Mouse (Mus musculus): ENCODE data around the gene Slc25a51.

The Slc25a51 gene

GRCm38 (mm10) chr4:45408427-45409132 is at the start of gene Slc25a51:
TSS of gene Slc25a51 (minus strand) at chr4:45408766.
- DNase-seq (ENCODE audit: low read depth, low spot score): peak; percentile 89

DNA sequence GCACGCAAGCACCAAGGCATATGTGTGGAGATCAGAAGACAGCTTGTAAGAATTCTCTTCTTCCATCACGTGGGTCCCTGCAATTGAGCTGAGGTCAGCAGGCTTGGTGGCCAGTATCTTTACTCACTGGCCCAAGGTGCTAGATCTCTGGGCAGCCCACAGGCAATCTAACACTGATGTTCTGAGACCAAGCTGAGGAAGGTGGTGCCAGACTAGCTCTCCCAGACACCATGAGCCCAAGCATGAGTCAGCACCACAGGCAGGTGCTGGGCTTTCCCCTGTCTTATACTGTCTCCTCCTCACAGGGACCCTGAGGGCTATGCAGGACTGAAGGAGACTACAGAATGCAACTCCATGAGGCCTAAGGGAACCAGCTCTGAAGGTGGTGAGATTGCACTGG is 49.0 kb upstream of the Slc25a51 start:
- no peak for DNase-seq (ENCODE audit: low read depth, low spot score)

DNA sequence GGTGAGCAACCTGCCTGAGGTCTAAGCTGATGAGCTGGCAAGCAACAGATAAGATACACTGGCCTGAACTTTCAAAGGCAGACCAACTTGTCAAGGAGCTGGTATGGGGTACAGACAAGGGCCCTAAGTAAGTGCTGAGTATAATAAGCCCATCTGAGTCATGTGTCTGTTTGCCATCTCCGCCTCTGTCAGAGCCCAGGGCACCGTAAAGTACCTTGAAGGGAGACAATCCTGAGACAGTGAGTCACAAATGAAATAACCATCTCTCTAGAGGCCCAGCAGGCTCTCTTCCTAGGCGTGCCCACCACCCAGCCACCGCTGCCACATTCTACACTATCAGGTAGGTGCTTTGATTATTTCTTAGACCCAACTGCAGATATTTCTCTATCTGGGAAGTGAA is 46.4 kb upstream of the Slc25a51 start:
- DNase-seq (ENCODE audit: low read depth, low spot score): no peak

DNA sequence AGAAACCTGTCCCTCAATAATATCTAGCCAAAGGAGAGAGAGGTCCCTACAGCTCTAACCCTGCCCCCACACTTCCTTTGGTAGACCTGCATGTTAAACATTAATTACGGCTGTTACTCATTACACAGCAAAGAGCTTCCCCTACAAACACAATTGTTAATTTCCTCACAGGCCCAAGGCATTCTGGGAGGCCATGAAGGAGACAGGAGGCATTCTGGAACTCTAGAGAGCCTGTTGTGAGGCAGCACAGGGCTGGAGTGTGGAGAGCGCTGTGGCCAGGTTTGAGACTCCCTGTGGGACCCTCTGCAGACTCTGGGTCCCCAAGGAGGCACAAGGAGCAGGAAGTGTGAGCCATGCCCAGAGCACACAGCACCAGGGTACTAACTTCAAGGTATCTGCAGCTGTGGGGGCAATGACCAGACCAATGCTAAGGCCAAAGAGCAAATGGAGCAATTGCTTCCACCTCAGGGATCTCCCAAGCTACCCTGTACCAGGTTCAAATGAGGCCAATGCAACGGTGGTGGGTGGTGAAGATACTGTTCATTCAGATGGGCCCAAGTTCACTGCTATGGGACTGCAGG is 44.8 kb upstream of the Slc25a51 start:
- DNase-seq (ENCODE audit: low read depth, low spot score): no peak

- no peak for DNase-seq (ENCODE audit: low read depth, low spot score)
Measured at GRCm38 (mm10) chr4:45452569-45453111, 44.1 kb upstream of the Slc25a51 start.

DNA sequence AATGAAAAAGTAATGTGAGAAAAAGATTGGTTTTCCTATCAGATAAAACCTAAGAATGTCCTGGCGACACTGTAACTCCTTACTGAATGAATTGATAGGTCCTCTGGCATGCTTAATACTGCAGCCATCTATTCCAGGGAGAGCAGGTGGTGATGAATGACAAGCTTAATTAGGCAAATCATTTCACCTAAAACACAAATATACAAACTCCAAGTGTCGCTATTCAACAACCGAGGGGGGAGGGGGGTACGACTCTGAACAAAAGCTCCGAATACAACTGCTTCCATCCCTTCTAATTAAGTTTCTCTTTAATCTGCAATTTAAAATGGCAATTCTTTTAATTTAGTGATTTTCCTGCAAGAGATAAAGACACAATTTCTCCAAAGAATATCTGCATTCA is 40.4 kb upstream of the Slc25a51 start:
- DNase-seq (ENCODE audit: low read depth, low spot score): no peak

GRCm38 (mm10) chr4:45448481-45448880 is 39.9 kb upstream of the Slc25a51 start:
- DNase-seq (ENCODE audit: low read depth, low spot score): no peak

DNA sequence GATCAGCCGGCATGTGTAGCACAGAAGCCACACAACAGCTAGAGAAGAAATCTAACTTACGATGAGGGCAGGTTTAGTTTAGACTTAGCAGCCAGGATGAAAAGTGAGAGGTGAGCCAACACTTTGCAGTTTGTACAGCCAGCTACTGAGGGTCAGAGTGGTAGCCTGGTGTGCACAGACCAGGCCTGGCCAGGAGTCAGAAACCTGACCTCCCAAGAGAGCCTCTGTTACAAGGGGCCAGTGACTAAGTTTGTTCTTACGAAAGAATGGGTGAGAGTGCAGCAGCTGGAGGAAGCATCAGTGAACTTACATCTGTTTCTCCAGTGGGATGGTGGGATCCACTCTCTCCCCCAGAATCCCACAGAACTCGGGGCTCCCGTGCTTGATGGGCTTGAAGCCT is 38.6 kb upstream of the Slc25a51 start:
- no peak for DNase-seq (ENCODE audit: low read depth, low spot score)

DNA sequence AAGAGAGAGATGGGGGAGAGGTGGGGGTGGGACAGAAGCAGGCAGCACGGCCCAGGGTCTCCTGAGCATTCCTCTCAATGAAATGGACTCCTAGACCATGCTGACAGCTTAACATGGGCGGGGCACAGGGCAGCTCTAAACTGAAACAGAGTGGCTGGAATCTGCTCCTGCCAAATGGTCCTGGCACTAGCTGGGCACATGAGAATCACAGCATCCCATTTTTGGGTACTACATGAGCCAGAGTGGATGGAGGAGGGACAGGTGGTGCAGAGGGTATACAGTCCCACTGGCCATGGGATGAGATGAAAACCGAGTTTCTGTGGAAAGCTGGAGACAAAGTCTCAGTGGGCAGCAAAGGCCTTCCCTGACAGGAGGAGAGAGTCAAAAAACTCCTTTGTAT is 36.7 kb upstream of the Slc25a51 start:
- DNase-seq (ENCODE audit: low read depth, low spot score): no peak

DNA sequence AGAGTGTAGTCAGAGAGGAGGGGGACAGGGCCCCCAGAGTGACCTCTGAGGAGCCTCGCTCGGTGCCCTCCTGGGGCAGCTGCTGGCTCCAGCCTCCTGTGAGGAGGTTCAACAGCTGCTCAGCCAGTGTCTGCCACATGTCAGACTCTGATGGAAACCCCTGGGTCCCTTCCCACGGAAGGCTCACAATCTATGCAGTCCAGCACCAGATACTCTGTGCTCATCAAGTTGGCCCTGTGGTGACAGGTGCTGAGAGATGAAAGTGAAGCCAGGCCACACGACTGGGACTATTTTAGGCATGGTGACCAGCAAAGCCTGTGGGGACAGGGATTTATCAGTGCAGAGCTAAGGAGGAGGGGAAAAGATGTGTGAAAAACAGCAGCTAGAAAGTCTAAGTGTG is 36.2 kb upstream of the Slc25a51 start:
- no peak for DNase-seq (ENCODE audit: low read depth, low spot score)

DNA sequence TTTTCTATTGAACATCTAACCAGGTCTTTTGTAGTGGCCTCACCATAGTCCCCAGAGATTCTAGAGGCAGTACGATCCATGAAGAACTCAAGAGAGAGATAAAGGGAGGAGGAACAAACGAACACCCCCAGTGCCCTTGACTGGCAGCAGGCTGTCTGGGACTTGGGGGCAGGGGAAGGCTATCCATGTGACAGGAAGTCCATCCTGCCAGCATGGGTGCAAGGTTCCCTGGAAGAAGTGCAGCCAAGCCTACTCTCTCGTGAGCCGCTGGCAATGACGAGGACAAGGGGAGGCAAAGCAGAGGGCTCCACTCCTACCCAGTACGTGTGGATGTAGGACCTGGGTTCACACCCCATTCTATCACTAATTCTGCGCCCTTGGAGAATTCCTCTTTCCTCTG is 35.1 kb upstream of the Slc25a51 start:
- no peak for DNase-seq (ENCODE audit: low read depth, low spot score)

DNA sequence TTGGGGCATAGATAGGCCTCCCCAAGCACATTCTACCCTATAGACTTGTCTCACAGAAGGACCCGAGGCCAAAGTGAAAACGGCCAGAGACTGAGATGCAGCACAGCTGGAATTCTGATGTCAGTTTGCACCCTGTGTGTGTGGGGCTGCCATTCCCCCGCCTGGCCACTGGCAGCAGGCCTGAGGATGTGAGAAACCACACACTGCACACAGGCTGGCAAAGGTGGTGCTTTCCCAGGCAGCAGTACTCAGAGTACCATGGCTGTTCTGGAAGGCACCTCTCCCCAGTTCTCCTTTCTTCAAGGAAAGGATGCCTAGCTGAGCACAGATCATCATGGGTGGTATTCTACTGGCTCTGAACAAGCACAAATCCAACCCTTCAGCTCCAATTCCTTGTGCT is 33.7 kb upstream of the Slc25a51 start:
- DNase-seq (ENCODE audit: low read depth, low spot score): no peak

- no peak for DNase-seq (ENCODE audit: low read depth, low spot score)
Measured at GRCm38 (mm10) chr4:45441778-45442177, 33.2 kb upstream of the Slc25a51 start.

GRCm38 (mm10) chr4:45439281-45439680 is 30.7 kb upstream of the Slc25a51 start:
- DNase-seq (ENCODE audit: low read depth, low spot score): no peak

- DNase-seq (ENCODE audit: low read depth, low spot score): no peak
Measured at GRCm38 (mm10) chr4:45437010-45437409, 28.4 kb upstream of the Slc25a51 start.

DNA sequence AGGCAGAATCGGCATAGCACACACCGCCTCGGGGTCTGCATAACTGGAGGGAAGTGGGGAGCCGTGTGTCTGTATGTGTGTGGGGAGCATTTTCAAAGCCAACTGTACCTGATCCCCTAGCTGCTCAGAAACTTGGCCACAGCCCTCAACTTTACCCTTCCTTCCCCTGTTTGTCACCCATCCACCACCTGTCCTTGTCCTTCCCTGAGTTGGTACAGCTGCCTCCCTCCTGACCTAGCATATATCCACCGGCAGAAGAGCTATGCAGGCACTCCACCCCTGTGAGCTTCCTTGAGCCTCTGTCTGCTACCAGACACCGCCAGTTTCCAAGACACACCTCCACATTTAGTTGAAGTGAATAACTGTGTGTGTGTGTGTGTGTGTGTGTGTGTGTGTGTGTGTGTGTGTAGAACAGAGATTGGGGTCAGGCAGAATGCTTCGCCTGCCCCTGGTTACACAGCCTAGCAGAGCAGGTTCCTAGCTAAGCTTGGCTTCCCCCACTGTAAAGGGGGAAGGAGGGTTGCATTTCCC is 27.9 kb upstream of the Slc25a51 start:
- DNase-seq (ENCODE audit: low read depth, low spot score): no peak

GRCm38 (mm10) chr4:45435899-45436298 is 27.3 kb upstream of the Slc25a51 start:
- no peak for DNase-seq (ENCODE audit: low read depth, low spot score)

GRCm38 (mm10) chr4:45434681-45435080 is 26.1 kb upstream of the Slc25a51 start:
- no peak for DNase-seq (ENCODE audit: low read depth, low spot score)

- no peak for DNase-seq (ENCODE audit: low read depth, low spot score)
Measured at GRCm38 (mm10) chr4:45434071-45434470, 25.5 kb upstream of the Slc25a51 start.

- no peak for DNase-seq (ENCODE audit: low read depth, low spot score)
Measured at GRCm38 (mm10) chr4:45431806-45432205, 23.2 kb upstream of the Slc25a51 start.

DNA sequence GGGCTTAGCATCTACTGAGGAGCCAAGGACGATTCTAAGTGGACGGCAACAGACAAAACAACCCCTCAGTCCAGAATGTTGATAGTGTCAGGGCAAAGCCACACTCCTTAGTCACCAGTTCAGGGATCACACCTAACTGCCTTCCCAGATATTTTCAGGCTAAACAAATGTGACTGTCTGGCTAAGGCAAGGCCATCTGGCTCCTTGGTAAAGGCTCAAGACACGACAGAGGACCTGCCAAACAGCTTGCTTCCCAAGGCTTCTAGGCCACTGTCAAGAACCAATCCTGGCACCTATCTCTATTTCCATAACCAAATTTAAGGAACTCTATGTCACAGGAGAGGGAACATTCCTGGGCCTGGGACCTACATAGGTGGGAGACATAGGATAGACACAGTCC is 22.8 kb upstream of the Slc25a51 start:
- DNase-seq (ENCODE audit: low read depth, low spot score): no peak

- DNase-seq (ENCODE audit: low read depth, low spot score): no peak
Measured at GRCm38 (mm10) chr4:45429451-45429850, 20.9 kb upstream of the Slc25a51 start.

All from retina, postnatal 7 days (tissue).